Mouse (Mus musculus) kidney, embryonic 14.5 days (tissue): ENCODE data around the gene Gli2. TPM values are rescaled to one million over a fixed set of nuclear protein-coding genes. Genes with fewer than 3 reads are reported as not detected.
A peak's percentile ranks its signal among the peaks of the same experiment; 100 is the strongest.

Experiments
- ATAC-seq: fragments of 200-750 bp; cut with Nextera tagmentation; 2 replicates; pipeline ENCODE4 v1.8.0; 2017; ENCODE audit warnings: moderate number of reproducible peaks, mild to moderate bottlenecking, moderate TSS enrichment, moderate library complexity; ENCODE audit not compliant: low FRiP score, low TSS enrichment
- H3K27ac ChIP-seq: fragments of 300-500 bp; sonication (generic); 2 replicates; pipeline ENCODE4 v1.5.1; 2014; ENCODE audit warnings: low read depth, mild to moderate bottlenecking, low read length, moderate library complexity, mixed read lengths
- H3K27me3 ChIP-seq: fragments of 300-500 bp; sonication (generic); 2 replicates; pipeline ENCODE4 v1.6.1; 2014; ENCODE audit warnings: mild to moderate bottlenecking, low read length; ENCODE audit not compliant: control insufficient read depth, insufficient read depth
- H3K36me3 ChIP-seq: fragments of 300-500 bp; sonication (generic); 2 replicates; pipeline ENCODE4 v1.6.1; 2014; ENCODE audit warnings: low read length, mixed read lengths; ENCODE audit not compliant: control insufficient read depth, insufficient read depth
- H3K4me1 ChIP-seq: fragments of 300-500 bp; sonication (generic); 2 replicates; pipeline ENCODE4 v1.6.1; 2014; ENCODE audit warnings: low read length, mixed read lengths; ENCODE audit not compliant: control insufficient read depth, insufficient read depth
- H3K4me2 ChIP-seq: fragments of 300-500 bp; sonication (generic); replicated peaks from 2 replicates; pipeline ENCODE4 v1.6.1; 2014; ENCODE audit warnings: low read depth, mild to moderate bottlenecking, low read length
- H3K4me3 ChIP-seq: fragments of 300-500 bp; sonication (generic); 2 replicates; pipeline ENCODE4 v1.5.1; 2014; ENCODE audit warnings: mild to moderate bottlenecking, low read length
- H3K9ac ChIP-seq: fragments of 300-500 bp; sonication (generic); 2 replicates; pipeline ENCODE4 v1.6.1; 2014; ENCODE audit warnings: low read depth, mild to moderate bottlenecking, low read length, moderate library complexity
- H3K9me3 ChIP-seq: fragments of 300-500 bp; sonication (generic); 2 replicates; pipeline ENCODE4 v1.6.1; 2016; ENCODE audit warnings: low read length; ENCODE audit not compliant: control insufficient read depth
- WGBS: fragments of 180-500 bp; shearing (Covaris S2); extraction: QIAGEN DNeasy Blood & Tissue Kit; methylation state at CpG from one replicate; pipeline ENCODE4 v1.1.7; 2014; 5-methylcytosine and 5-hydroxymethylcytosine counted together
- polyA plus RNA-seq: library from polyadenylated mRNA; unstranded; fragments of >200 nt; fragmentation: Nextera tagmentation; extraction: Ambion mirVana; gene quantifications from 2 replicates; pipeline ENCODE4 v1.2.1, GENCODE M21; 2014

Gene Gli2
- polyA plus RNA-seq, 1 experiment from 2014 or later = 10.3 TPM

GRCm38 (mm10) chr1:118910693-118911426 lies 142.6 kb downstream of the Gli2 start:
- H3K9me3 ChIP-seq = no peaks in the 10 kb centered on the region
- WGBS = 47% methylated on average over 13 of the region's 13 CpGs
- H3K9ac ChIP-seq = no peak overlapping the region
- H3K27ac ChIP-seq = no peak overlapping the region
- no peaks in the 10 kb centered on the region for H3K36me3 ChIP-seq
- H3K4me1 ChIP-seq = peaks cover 8% of the 10 kb centered on the region
- H3K4me3 ChIP-seq = no peak overlapping the region
- no peak for ATAC-seq
- no peaks in the 10 kb centered on the region for H3K27me3 ChIP-seq
- no peak overlapping the region for H3K4me2 ChIP-seq

DNA sequence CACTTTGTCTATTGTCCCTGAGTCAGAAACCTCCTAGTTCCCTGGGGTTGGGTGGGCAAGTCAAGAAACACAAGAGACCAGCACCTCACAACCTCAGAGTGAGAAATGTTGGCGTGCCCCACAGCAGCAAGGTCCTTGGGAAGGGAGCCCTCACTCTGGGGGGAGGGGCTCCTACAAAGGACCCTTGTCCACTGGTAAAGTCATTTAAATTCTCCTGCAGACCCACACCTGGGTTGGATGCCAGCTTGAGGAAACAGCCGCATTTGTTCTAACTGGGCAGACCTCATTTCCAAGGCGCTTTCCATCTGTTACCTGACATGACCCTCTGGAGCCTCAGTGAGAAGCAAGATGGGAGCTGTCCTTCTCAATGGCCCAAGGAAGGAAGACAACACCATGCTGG lies 144.4 kb downstream of the Gli2 start:
- H3K9me3 ChIP-seq = no peaks in the 10 kb centered on the region
- no peaks in the 10 kb centered on the region for H3K36me3 ChIP-seq
- no peak overlapping the region for H3K27ac ChIP-seq
- peaks cover 8% of the 10 kb centered on the region for H3K4me1 ChIP-seq
- no peak for ATAC-seq
- 90% methylated on average over 3 of the region's 3 CpGs for WGBS
- H3K4me2 ChIP-seq = no peak overlapping the region
- H3K27me3 ChIP-seq = no peaks in the 10 kb centered on the region
- H3K9ac ChIP-seq = no peak overlapping the region
- H3K4me3 ChIP-seq = no peak overlapping the region

DNA sequence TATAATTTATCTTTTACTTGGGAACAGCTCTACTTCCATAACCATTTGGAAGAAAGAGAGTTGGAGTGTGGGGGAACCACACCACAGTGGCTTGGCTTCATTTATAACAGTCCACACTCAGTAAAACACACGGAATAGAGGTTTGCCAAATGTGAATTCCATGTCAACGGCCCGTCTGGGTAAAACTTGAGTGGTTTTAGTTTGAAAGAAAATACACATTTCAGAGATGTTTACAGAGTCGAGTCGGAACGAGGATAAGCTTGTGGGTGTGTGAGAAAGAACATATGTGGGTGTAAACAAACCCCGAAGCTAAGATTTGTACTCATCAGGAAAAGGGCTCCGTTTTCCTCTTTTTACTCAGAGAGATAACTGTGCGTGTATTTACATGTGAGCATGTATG lies 145.8 kb downstream of the Gli2 start:
- H3K27ac ChIP-seq = no peak overlapping the region
- no peak overlapping the region for H3K9ac ChIP-seq
- H3K4me1 ChIP-seq = peaks cover 8% of the 10 kb centered on the region
- ATAC-seq = no peak
- no peak overlapping the region for H3K4me2 ChIP-seq
- no peaks in the 10 kb centered on the region for H3K27me3 ChIP-seq
- H3K4me3 ChIP-seq = no peak overlapping the region
- H3K9me3 ChIP-seq = no peaks in the 10 kb centered on the region
- 55% methylated on average over 9 of the region's 9 CpGs for WGBS
- no peaks in the 10 kb centered on the region for H3K36me3 ChIP-seq

DNA sequence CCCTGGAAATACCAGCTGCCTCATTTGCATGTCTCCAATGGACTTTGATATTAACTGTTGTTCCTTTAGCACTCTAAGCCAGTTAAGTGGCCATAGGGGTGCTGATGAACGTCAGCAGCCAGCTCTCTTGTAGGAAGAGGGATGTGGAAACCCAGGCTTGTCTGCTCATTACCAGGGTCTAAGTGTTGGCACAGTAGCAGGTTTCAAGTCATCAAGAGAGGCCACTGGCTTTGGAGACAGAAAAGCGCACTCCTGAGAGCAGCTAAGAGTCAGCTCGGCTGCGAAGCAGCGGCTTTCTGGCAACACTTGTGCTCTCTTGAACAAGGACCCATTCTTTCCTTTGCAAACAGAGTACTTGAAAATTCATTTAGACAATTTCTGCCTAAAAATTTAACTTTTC lies 148.1 kb downstream of the Gli2 start:
- WGBS = 82% methylated on average over 5 of the region's 5 CpGs

GRCm38 (mm10) chr1:118904909-118905308 lies 148.5 kb downstream of the Gli2 start:
- no peaks in the 10 kb centered on the region for H3K36me3 ChIP-seq
- H3K27ac ChIP-seq = no peak overlapping the region
- WGBS = 47% methylated on average over 9 of the region's 9 CpGs
- H3K4me3 ChIP-seq = no peak overlapping the region
- no peak overlapping the region for H3K4me2 ChIP-seq
- no peaks in the 10 kb centered on the region for H3K9me3 ChIP-seq
- no peak for ATAC-seq
- no peaks in the 10 kb centered on the region for H3K27me3 ChIP-seq
- peaks cover 18% of the 10 kb centered on the region for H3K4me1 ChIP-seq
- H3K9ac ChIP-seq = no peak overlapping the region

More for the DNA sequence above, 148.1 kb downstream of the Gli2 start:
- no peak overlapping the region for H3K4me2 ChIP-seq
- no peak overlapping the region for H3K9ac ChIP-seq
- H3K36me3 ChIP-seq = no peaks in the 10 kb centered on the region
- H3K27me3 ChIP-seq = no peaks in the 10 kb centered on the region
- no peak for ATAC-seq
- no peak overlapping the region for H3K27ac ChIP-seq
- peaks cover 18% of the 10 kb centered on the region for H3K4me1 ChIP-seq
- no peak overlapping the region for H3K4me3 ChIP-seq
- no peaks in the 10 kb centered on the region for H3K9me3 ChIP-seq

- H3K4me1 ChIP-seq = peaks cover 18% of the 10 kb centered on the region
These were observed 149.0 kb downstream of the Gli2 start for GRCm38 (mm10) chr1:118904431-118904830.

DNA sequence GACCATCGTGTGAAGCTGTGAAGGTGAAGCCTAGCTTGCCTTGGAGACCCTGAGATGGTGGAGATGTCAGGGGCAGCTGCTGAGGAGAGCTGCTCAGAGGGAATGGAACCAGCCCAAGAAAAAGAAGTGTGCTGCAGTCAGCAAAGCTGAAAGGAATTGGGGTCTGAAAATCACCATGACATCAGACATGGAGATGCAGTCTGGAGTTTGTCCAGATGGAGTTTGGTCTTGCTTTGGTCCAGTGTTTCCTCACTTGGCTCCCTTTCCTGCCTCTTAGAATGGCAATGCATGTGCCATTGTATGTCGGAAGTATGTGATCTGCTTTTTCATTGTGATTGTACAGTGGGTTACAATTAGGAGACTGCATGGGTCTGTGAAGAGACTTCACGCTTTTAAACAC lies 149.7 kb downstream of the Gli2 start:
- WGBS = 93% methylated on average over 3 of the region's 3 CpGs
- no peak overlapping the region for H3K9ac ChIP-seq
- no peak overlapping the region for H3K4me2 ChIP-seq
- no peak for ATAC-seq
- no peaks in the 10 kb centered on the region for H3K27me3 ChIP-seq
- no peak overlapping the region for H3K4me3 ChIP-seq
- no peak overlapping the region for H3K27ac ChIP-seq
- no peaks in the 10 kb centered on the region for H3K36me3 ChIP-seq
- no peaks in the 10 kb centered on the region for H3K9me3 ChIP-seq
- peaks cover 18% of the 10 kb centered on the region for H3K4me1 ChIP-seq

More at GRCm38 (mm10) chr1:118904431-118904830, 149.0 kb downstream of the Gli2 start:
- WGBS = 53% methylated on average over 3 of the region's 3 CpGs
- H3K4me3 ChIP-seq = no peak overlapping the region
- H3K27me3 ChIP-seq = no peaks in the 10 kb centered on the region
- H3K27ac ChIP-seq = no peak overlapping the region
- no peaks in the 10 kb centered on the region for H3K36me3 ChIP-seq
- no peak overlapping the region for H3K4me2 ChIP-seq
- ATAC-seq = no peak
- H3K9ac ChIP-seq = no peak overlapping the region
- no peaks in the 10 kb centered on the region for H3K9me3 ChIP-seq

GRCm38 (mm10) chr1:118901868-118902586 lies 151.4 kb downstream of the Gli2 start:
- H3K27ac ChIP-seq = no peak overlapping the region; the same call in 1 of the 2 replicates
- H3K36me3 ChIP-seq = no peaks in the 10 kb centered on the region
- H3K4me3 ChIP-seq = no peak overlapping the region
- peak; percentile 90 for ATAC-seq
- H3K9me3 ChIP-seq = no peaks in the 10 kb centered on the region
- 14% methylated on average over 7 of the region's 8 CpGs for WGBS
- peaks cover 10% of the 10 kb centered on the region for H3K4me1 ChIP-seq
- no peaks in the 10 kb centered on the region for H3K27me3 ChIP-seq
- no peak overlapping the region for H3K9ac ChIP-seq
- no peak overlapping the region for H3K4me2 ChIP-seq

DNA sequence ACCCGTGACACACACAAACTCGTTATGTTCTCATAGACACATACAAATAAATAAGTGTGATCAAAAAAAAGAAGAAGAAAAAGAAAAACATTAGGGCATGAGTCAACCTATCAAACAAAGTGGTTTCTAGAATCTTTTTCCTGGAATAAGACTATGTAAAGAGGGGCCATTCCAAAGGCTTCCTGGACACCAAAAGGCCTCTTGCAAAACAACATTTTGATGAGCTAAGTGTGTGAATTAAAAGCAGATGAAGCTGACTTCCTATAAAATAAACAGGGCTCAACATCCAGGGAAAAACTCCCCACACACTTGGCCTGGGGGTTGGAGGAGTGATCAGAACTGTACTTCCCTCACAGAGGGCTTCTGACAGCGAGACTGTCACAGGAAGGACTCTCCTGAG lies 155.1 kb downstream of the Gli2 start:
- no peak overlapping the region for H3K4me2 ChIP-seq
- WGBS = 76% methylated on average over 3 of the region's 3 CpGs
- H3K4me1 ChIP-seq = peaks cover 10% of the 10 kb centered on the region

More for the DNA sequence above, 155.1 kb downstream of the Gli2 start:
- Histone ChIP-seq H3K9ac (no peak overlapping the region), H3K27me3 (no peaks in the 10 kb centered on the region), H3K27ac (no peak overlapping the region), H3K36me3 (no peaks in the 10 kb centered on the region), H3K4me3 (no peak overlapping the region), H3K9me3 (no peaks in the 10 kb centered on the region)
- no peak for ATAC-seq
